Mouse (Mus musculus) retina, adult 2 months (tissue): Measurements from ENCODE around the gene Als2cl.

Experiments
- DNase-seq: peaks from one replicate; pipeline ENCODE4 v3.0.0-alpha.2; 2012; ENCODE audit warnings: low read depth, low spot score

The Als2cl gene

DNA sequence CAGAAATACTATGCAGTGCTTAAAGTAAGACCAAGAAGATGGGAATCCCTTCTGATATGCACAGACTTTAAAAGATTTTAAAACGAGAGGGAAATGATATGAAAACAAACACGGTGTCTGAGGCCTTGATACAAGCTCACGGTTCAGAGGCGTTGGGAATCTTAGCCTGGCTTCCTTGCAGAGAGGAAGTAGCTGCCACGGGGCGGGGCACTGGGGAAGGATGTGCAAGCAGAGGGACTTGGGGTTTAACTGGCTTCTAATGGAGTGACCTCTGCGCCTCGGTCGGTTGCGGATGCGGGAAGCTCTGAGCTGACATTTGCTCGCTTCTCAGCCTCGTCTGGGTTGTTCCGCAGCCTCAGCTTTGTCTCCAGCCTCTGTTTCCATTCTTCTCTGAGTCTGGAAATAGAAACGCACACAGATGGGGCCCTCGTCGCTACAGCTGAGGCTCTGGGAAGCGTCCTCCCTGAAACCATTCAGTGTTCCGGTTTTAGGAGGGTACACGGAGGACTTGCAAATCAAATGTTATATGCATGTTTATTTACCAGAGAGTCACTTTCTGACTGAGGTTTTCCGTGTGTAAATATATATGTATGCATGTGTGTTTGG is 35.1 kb downstream of the Als2cl start:
- DNase-seq, result no peak

GRCm38 (mm10) chr9:110915466-110915865 is 35.8 kb downstream of the Als2cl start:
- DNase-seq, result no peak

GRCm38 (mm10) chr9:110916786-110917185 is 37.1 kb downstream of the Als2cl start, which contains the start of gene Fam240a:
Gene Fam240a (minus strand): TSS chr9:110916861.
- no peak for DNase-seq

DNA sequence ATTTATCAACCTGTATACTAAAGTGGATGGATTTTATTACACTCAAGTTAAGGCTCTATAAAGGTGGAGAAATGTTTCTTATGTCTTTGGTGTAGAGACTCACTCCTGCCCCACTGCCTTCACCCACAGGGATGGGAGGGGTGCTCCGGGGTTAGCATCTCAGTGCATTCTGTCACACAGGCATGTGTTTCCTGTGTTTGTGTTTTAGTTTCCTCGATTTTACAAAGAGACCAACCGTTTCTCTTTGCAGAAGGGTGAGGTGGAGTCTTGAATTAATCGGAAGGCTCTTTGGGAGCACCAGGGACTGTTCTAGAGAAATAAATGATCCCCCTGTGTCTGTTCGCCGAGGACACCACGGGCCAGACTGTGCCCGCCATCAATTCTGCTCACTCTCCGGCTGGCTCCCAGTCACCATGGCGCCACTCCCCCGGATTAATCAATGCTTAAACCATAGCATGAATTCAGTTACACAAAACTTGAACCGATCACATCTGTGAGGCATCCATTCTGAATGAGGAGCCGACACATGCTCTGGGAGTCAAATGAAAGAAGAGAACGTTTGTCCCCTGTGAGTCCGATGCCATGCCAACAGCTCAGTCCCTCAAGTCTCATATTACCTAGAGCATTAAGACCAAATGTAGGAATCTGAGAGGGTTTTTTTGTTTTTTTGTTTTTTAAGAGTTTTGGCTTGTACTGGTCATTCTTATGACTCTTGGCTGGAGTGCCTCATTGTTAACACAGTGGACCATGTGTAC is 41.2 kb downstream of the Als2cl start:
- no peak for DNase-seq

GRCm38 (mm10) chr9:110922759-110923158 is 43.1 kb downstream of the Als2cl start:
- DNase-seq, result peak; percentile 45

GRCm38 (mm10) chr9:110931573-110931972 is 51.9 kb downstream of the Als2cl start:
- DNase-seq, result no peak

- DNase-seq, result no peak
These were observed 54.3 kb downstream of the Als2cl start for GRCm38 (mm10) chr9:110933850-110934437.

GRCm38 (mm10) chr9:110935941-110936340 is 56.3 kb downstream of the Als2cl start:
- DNase-seq, result no peak

DNA sequence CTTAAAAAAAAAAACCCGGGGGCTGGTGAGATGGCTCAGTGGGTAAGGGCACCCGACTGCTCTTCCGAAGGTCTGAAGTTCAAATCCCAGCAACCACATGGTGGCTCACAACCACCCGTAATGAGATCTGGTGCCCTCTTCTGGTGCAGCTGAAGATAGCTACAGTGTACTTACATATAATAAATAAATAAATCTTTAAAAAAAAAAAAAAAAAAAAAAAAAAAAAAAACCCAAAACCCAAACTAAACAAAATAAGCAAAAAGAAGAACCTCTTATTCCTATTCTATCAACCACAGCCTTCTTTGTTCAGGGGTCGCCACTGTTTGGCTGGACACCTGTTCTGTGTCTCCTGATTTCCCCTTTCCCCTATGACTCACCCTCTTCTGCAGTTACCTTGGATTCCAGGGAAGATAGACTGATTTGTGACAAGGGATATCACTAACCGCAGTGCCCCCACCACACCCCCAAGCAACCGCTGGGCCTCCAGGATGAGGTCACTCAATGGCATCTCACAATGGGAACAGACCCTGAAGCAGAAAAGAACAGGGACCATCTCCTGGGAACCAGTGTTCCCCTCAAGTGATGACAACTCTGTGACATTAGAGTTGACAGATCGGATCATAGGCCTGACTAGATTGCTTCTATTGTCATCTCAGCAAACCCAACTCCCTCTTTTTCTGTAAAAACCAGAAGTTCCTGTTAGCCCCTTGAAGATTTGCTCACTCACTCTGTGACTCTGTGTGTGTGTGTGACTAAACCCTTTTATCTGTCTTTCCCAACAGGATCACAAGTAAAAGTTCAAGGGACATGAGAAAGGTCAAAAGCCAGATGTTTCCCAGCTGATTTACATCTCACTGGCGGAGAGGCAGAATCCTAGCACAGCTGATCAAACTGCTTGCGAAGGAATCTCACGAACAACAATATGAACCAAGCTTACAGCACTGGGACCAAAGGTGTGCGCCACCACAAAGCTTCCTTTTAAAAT is 58.1 kb downstream of the Als2cl start:
- no peak for DNase-seq

DNA sequence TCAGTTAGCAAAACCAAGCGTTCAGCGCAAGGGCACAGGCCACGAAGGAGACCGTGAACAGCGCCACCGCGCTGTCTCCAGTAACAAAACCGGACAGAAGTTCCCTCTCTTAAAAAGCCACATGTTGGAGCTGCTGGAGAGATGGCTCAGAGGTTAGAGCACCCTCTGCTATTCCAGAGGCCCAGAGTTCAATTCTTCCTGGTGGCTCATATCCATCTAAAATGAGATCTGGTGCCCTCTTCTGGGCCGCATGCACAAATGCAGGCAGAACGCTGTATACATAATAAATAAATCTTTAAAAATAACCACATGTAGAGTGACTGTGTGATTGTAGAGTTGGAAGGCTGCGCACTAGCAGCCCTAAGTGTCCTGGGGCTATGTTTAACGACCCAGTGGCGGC is 64.6 kb downstream of the Als2cl start:
- no peak for DNase-seq

DNA sequence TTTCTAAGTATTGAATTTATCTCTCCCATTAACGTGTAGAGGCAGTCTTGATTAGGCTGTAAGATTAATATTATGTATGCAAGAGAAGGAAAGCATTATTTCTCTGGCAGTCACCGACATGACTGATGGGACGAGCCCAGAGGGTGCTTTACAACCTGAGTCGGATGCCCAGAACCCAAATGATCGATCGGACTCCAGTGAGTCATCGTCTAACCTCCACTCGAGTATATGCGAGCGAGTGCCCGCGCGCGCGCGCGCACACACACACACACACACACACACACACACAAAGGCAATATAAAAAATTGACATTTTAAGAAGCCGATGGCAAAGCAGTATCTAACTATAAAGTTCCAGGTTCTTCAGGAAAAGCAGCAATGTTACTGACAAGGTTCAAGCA is 65.7 kb downstream of the Als2cl start:
- no peak for DNase-seq

DNA sequence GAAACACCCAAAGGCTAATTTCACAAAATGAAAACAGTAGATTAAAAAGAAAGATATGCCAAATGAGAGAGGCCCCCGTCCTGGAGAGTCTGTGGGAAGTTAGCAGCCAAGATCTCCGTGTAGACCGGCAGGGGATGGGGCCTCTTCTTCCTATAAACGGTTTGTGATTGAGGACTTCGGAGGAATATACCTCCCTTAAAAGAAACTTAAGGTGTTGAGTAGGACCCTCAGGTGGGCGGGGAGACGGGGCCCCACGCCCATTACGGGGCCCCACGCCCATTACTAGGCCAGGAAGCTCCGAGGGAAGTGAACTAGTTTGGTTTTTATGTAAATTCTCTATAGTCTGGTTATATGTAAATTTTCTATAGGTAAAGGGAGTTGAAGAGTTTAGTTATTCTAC is 66.3 kb downstream of the Als2cl start, which contains the start of gene Tdgf1:
Gene Tdgf1, minus strand, starts transcription at position 233 of the 400 bp plus-strand sequence.
- no peak for DNase-seq

DNA sequence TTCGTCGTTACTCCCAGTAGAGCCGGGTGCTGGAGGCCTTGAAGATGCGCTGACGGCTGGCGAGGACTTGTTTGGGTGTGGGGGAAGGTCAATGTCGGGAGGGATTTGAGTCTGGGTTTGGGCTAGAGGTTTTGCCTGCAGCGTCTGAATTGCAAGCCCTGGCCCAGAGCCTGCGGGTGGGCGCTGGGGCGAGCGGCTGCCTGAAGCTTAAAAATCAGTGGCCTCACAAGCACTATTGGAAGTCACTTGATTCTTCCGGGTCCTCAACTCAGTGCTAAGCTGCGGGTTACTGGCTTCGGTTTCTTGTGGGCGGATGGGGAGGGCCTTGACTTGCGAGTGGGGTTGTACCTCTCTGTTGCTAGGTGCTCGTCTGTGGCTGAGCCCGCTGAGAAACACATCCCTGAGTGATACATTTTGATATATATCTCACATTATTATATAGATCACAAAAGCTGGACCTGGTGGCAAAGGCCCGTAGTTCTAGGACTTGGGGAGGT is 66.9 kb downstream of the Als2cl start:
- no peak for DNase-seq

GRCm38 (mm10) chr9:110947261-110947661 is 67.6 kb downstream of the Als2cl start:
- DNase-seq, result no peak

GRCm38 (mm10) chr9:110947900-110948299 is 68.2 kb downstream of the Als2cl start:
- DNase-seq, result no peak

DNA sequence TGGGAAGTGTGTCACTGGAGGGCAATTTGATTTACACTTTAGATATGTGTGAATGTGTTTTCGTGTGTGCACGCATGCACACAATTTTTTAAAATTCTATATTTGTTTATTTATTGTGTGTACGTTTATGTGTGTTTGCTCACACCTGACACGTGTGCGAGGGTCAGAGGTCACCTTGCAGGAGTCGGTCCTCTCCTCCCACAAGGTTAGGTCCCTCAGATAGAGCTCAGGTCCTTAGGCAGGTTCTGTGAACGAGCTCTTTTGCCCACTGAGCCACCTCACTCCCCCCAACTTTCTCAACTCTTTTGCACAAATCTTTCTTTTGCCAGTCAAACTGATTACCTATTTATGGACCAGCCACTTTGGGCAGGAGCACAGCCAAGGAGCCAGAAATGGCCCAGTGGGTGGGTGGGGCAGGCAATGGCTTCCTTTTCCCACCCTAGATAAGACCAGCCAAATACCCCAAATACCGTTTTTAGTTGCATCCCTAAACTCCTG is 69.2 kb downstream of the Als2cl start:
- no peak for DNase-seq

- DNase-seq, result no peak
These were observed 70.4 kb downstream of the Als2cl start for GRCm38 (mm10) chr9:110950109-110950508.
